Mouse (Mus musculus) midbrain, embryonic 13.5 days (tissue): ENCODE measurements at regions not wholly inside any gene's neighbourhood (a gene's known extent, or its start where the extent isn't known, plus 50 kb on each side); places are given as distances from the start of the nearest gene placed in this dataset.
"Not testable (repeated sequence)": the region's sequence is repeated elsewhere in the genome, so short reads cannot be mapped to it uniquely, and the experiment has no call there.

ENCODE experiments used
- ATAC-seq: fragments of 200-750 bp; cut with Nextera tagmentation; 2 replicates; pipeline ENCODE4 v1.8.0; 2017; ENCODE audit warnings: mild to moderate bottlenecking, moderate TSS enrichment, moderate library complexity
- H3K27ac ChIP-seq: fragments of 300-500 bp; sonication (generic); 2 replicates; pipeline ENCODE4 v1.5.1; 2015; ENCODE audit warnings: inconsistent platforms, mild to moderate bottlenecking, moderate library complexity
- H3K27me3 ChIP-seq: fragments of 300-500 bp; sonication (generic); 2 replicates; pipeline ENCODE4 v1.6.1; 2015; ENCODE audit warnings: mild to moderate bottlenecking, inconsistent platforms
- H3K36me3 ChIP-seq: fragments of 300-500 bp; sonication (generic); 2 replicates; pipeline ENCODE4 v1.6.1; 2015; ENCODE audit warnings: mild to moderate bottlenecking, inconsistent platforms
- H3K4me1 ChIP-seq: fragments of 300-500 bp; sonication (generic); replicated peaks from 2 replicates; pipeline ENCODE4 v1.6.1; 2015; ENCODE audit warnings: inconsistent platforms
- H3K4me2 ChIP-seq: fragments of 300-500 bp; sonication (generic); replicated peaks from 2 replicates; pipeline ENCODE4 v1.6.1; 2015; ENCODE audit warnings: moderate library complexity, mild to moderate bottlenecking, inconsistent platforms
- H3K4me3 ChIP-seq: fragments of 300-500 bp; sonication (generic); replicated peaks from 2 replicates; pipeline ENCODE4 v1.5.1; 2015; ENCODE audit warnings: mild to moderate bottlenecking, inconsistent platforms
- H3K9ac ChIP-seq: fragments of 300-500 bp; sonication (generic); replicated peaks from 2 replicates; pipeline ENCODE4 v1.6.1; 2015; ENCODE audit warnings: mild to moderate bottlenecking, inconsistent platforms
- H3K9me3 ChIP-seq: fragments of 300-500 bp; sonication (generic); 2 replicates; pipeline ENCODE4 v1.6.1; 2016; ENCODE audit warnings: mild to moderate bottlenecking, inconsistent platforms
- WGBS: fragments of 180-500 bp; shearing (Covaris S2); methylation state at CpG from one replicate; pipeline ENCODE4 v1.1.7; 2015; 5-methylcytosine and 5-hydroxymethylcytosine counted together

DNA sequence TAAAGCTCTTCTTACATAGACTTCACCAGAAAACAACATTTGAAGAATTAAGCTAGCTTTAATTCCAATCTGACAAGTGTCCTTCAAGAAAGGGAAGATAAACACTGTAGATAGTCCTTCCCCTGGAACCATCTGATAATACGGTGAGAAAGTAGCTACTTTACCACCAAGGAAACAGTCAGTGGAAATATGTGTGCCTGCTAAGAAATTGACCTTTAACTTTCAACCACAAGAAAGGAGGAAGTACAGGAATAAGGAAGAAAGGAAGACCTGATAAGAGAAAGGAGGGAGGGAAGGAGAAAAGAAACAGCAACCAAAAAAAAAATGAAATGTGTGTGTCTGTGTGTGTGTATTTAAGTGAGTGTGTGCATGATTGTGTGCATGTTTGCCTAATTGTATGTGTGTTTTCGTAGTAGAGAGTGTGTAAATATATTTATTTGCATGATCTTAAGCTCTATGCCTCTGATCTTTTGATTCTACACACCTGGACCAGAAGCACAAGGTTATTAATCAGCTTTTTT is 831.3 kb downstream of the Pla2g4a start:
- no peak for ATAC-seq
- Histone ChIP-seq H3K27me3 (no peaks in the 10 kb centered on the region), H3K27ac (no peak overlapping the region), H3K36me3 (no peaks in the 10 kb centered on the region), H3K9ac (no peak overlapping the region), H3K4me2 (no peak overlapping the region), H3K4me3 (no peak overlapping the region), H3K9me3 (no peaks in the 10 kb centered on the region), H3K4me1 (no peaks in the 10 kb centered on the region)
- WGBS = 77% methylated on average over 2 of the region's 2 CpGs

DNA sequence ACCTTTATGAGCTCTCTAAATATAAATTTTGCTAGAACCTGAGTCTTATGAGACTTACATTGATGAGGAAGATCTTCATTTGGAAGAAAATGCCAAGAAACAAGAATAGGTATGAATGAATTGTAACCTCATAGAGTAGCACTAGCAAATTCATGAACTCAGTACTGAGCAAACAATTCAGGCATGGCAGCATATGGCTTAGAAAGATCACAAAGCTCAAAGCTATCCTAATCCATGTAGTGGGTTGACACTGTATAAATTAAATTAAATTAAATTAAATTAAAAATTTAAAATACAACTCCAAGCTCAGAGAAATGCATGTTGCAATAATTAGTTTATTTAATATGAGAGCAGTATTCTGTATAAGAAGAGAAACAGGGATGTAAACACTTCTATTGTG is 832.0 kb downstream of the Pla2g4a start:
- Histone ChIP-seq H3K27me3 (no peaks in the 10 kb centered on the region), H3K36me3 (no peaks in the 10 kb centered on the region), H3K4me2 (no peak overlapping the region), H3K4me1 (no peaks in the 10 kb centered on the region), H3K9ac (no peak overlapping the region), H3K4me3 (no peak overlapping the region), H3K9me3 (no peaks in the 10 kb centered on the region), H3K27ac (no peak overlapping the region)
- ATAC-seq = no peak

- no peak overlapping the region for H3K9ac ChIP-seq
- H3K9me3 ChIP-seq = no peaks in the 10 kb centered on the region
- 90% methylated on average over 1 of the region's 1 CpGs for WGBS
- no peaks in the 10 kb centered on the region for H3K36me3 ChIP-seq
- H3K27me3 ChIP-seq = no peaks in the 10 kb centered on the region
- no peaks in the 10 kb centered on the region for H3K4me1 ChIP-seq
- ATAC-seq = no peak
- H3K27ac ChIP-seq = no peak overlapping the region
- no peak overlapping the region for H3K4me2 ChIP-seq
- H3K4me3 ChIP-seq = no peak overlapping the region
These were observed 833.4 kb downstream of the Pla2g4a start for GRCm38 (mm10) chr1:149127709-149128108.

GRCm38 (mm10) chr1:149103396-149103795 is 857.7 kb downstream of the Pla2g4a start:
- Histone ChIP-seq H3K4me2 (no peak overlapping the region), H3K4me1 (no peaks in the 10 kb centered on the region), H3K27ac (no peak overlapping the region), H3K36me3 (no peaks in the 10 kb centered on the region), H3K27me3 (no peaks in the 10 kb centered on the region), H3K9me3 (no peaks in the 10 kb centered on the region), H3K4me3 (no peak overlapping the region), H3K9ac (no peak overlapping the region)
- no peak for ATAC-seq
- 88% methylated on average over 2 of the region's 2 CpGs for WGBS

DNA sequence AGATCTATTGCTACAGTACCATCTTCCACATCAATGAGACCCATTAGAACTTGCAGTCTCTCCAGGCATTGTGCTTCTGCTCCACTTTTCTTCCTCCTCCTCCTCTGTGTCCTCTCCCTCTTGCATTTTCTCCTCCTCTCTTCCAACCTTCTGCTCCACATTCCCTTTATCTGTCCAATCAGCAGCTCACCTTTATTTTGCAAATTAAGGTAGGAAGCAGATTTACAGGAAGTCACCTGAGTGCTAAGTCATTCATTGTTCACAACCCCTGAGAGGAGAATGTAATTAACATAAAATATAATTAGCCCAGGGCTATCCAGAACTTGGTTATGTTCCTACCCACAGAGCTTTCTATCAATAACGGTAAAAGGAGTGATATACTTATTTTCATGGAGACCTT is 863.7 kb downstream of the Pla2g4a start:
- no peak overlapping the region for H3K4me2 ChIP-seq
- H3K27me3 ChIP-seq = no peaks in the 10 kb centered on the region
- ATAC-seq = no peak
- no peak overlapping the region for H3K9ac ChIP-seq
- H3K36me3 ChIP-seq = no peaks in the 10 kb centered on the region
- no peaks in the 10 kb centered on the region for H3K9me3 ChIP-seq
- no peak overlapping the region for H3K27ac ChIP-seq
- H3K4me3 ChIP-seq = no peak overlapping the region
- WGBS = 86% methylated on average over 1 of the region's 1 CpGs
- H3K4me1 ChIP-seq = no peaks in the 10 kb centered on the region

DNA sequence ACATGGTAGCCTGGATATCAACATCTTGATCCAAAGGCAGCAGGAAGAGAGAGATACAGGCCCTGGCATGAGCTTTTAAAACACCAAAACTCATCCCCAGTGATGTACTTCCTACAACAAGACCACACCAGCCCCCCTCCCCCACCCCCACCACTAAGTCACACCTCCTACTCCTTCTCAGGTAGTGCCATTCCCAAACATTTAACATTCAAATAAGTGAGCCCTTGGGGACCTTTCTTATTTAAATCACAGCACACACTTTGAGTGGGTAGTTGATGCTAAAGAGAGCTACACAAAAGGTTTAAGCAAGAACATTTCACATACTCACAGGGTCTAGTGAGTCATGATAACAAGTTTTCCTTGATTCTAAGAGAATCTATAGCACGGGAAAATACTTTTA is 886.4 kb downstream of the Pla2g4a start:
- Histone ChIP-seq H3K36me3 (no peaks in the 10 kb centered on the region), H3K27me3 (no peaks in the 10 kb centered on the region), H3K9ac (no peak overlapping the region), H3K4me1 (no peaks in the 10 kb centered on the region), H3K4me3 (no peak overlapping the region), H3K4me2 (no peak overlapping the region), H3K27ac (no peak overlapping the region), H3K9me3 (no peaks in the 10 kb centered on the region)
- no peak for ATAC-seq
- WGBS = 79% methylated on average over 1 of the region's 1 CpGs

DNA sequence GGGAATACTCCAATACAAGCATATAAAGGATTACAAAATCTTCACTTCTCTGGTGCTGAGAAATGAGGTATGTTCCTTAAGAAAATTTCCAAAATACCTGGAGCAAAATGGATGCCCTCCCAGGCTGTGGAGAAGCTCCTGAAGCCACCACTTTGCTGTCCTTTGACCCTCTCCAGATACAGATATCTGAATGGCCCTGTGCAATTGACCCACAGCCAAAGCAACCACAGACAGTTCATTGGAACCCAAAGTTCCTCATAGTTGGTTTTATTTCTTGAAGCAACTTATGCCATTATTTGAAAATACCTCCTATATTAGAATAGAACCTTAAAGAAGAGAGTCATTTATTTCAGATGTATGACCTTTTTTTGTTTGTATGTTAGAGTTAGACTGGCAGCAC is 891.5 kb downstream of the Pla2g4a start:
- no peak for ATAC-seq
- Histone ChIP-seq H3K36me3 (no peaks in the 10 kb centered on the region), H3K9me3 (no peaks in the 10 kb centered on the region), H3K9ac (no peak overlapping the region), H3K27ac (no peak overlapping the region), H3K4me2 (no peak overlapping the region), H3K4me1 (no peaks in the 10 kb centered on the region), H3K27me3 (no peaks in the 10 kb centered on the region), H3K4me3 (no peak overlapping the region)

DNA sequence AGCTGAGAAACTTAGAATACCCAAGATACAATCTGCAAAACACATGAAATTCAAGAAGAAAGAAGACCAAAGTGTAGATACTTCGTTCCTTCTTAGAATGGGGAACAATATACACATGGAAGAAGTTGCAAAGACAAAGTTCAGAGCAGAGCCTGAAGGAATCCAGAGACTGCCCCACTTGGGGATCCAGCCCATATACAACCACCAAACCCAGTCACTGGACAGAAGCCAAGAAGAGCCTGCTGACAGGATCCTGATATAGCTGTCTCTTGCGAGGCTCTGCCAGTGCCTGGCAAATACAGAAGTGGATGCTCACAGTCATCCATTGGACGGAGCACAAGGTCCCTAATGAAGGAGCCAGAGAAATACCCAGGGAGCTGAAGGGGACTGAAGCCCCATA is 898.1 kb downstream of the Pla2g4a start:
- H3K9ac ChIP-seq, H3K4me3 ChIP-seq, H3K4me1 ChIP-seq, H3K9me3 ChIP-seq, ATAC-seq, H3K27me3 ChIP-seq, H3K4me2 ChIP-seq, H3K36me3 ChIP-seq, H3K27ac ChIP-seq: not testable (repeated sequence)
- WGBS = 88% methylated on average over 3 of the region's 3 CpGs

DNA sequence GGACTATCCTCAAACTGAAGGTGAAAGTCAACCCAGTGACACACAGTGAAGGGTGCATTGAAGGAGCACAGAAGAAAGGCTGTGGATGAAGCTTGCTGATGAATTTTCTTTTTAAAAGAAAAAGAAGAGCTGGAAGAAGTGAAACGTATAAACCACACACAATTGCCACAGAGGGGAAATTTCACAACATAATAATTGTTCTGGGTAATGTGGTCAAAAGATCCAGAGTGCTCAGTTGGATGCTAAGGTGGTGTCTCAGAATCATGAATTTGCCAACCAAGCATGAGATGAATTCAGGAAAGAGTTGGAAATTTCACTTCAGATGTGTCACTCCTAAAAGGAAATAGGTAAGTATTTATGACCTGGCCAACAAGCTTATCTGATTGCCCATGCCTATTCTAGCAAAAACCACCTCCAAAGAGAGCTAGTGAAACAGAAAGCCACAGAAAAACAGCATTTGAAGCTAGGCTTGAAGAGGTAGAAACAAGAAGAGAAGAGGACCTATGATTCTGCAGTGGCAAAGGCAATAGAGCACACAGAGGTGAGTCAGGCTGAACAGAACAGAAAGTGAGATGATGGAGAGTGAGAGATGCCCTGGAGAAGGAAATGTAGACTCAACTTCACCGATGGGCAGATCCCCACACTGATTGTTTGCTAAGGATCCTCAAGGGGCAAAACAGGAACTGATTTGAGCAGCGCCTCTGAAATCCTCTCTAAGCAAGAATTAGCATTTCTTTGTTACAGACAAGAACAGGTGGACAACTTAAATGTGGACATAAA is 922.7 kb downstream of the Pla2g4a start:
- Histone ChIP-seq H3K9me3 (no peaks in the 10 kb centered on the region), H3K27ac (no peak overlapping the region), H3K27me3 (no peaks in the 10 kb centered on the region), H3K4me1 (no peaks in the 10 kb centered on the region), H3K4me2 (no peak overlapping the region), H3K9ac (no peak overlapping the region), H3K4me3 (no peak overlapping the region), H3K36me3 (no peaks in the 10 kb centered on the region)
- no peak for ATAC-seq
- WGBS = 79% methylated on average over 3 of the region's 3 CpGs

GRCm38 (mm10) chr1:149028316-149028715 is 932.8 kb downstream of the Pla2g4a start:
- Histone ChIP-seq H3K27ac (no peak overlapping the region), H3K4me2 (no peak overlapping the region), H3K36me3 (no peaks in the 10 kb centered on the region), H3K9ac (no peak overlapping the region), H3K4me3 (no peak overlapping the region), H3K27me3 (no peaks in the 10 kb centered on the region), H3K4me1 (no peaks in the 10 kb centered on the region), H3K9me3 (peaks cover 2% of the 10 kb centered on the region; the same call in 1 of the 2 replicates)
- WGBS = 87% methylated on average over 3 of the region's 3 CpGs
- no peak for ATAC-seq

DNA sequence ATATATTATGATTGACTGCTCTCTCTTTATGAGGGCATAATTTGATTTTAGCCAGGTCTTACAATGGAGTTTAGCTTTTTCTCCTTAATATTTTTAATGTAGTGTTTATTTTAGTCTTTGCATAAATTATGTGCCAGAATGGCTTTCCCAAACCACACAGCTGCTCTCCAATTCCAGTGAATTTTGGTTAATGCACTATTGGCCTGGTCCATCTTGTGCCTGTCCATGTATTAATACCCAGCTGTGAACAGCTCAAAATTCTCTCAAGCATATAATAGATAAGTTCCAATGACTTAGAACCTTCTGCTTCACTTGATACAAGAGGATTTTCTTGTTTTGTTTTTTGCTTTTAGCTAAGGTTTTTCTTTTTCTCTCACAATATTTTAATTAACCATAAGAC is 939.4 kb downstream of the Pla2g4a start:
- Histone ChIP-seq H3K27ac (no peak overlapping the region), H3K4me3 (no peak overlapping the region), H3K27me3 (no peaks in the 10 kb centered on the region), H3K9me3 (peaks cover 2% of the 10 kb centered on the region; the same call in 1 of the 2 replicates), H3K4me2 (no peak overlapping the region), H3K4me1 (no peaks in the 10 kb centered on the region), H3K9ac (no peak overlapping the region), H3K36me3 (no peaks in the 10 kb centered on the region)
- no peak for ATAC-seq

DNA sequence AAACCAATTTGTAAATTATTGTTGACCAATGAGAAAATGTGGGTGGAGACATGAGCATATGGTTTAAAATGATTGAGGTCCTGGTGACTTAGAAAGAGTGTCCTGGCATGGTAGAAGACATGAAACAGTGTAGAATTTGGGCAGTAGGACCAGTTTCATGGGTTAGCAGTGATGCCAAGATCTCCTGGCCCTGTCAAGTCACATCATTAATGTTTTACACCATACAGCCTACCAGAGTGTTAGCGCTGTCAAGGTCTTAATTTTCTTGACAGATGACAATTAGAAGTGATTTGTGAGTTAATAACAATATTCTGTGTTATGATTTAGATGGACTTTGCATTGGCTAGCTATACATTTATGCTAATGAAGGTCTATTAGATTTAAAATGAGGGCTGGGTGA is 939.8 kb downstream of the Pla2g4a start:
- Histone ChIP-seq H3K27me3 (no peaks in the 10 kb centered on the region), H3K4me1 (no peaks in the 10 kb centered on the region), H3K9ac (no peak overlapping the region), H3K4me3 (no peak overlapping the region), H3K9me3 (peaks cover 2% of the 10 kb centered on the region; the same call in 1 of the 2 replicates), H3K27ac (no peak overlapping the region), H3K4me2 (no peak overlapping the region), H3K36me3 (no peaks in the 10 kb centered on the region)
- no peak for ATAC-seq
- WGBS = 83% methylated on average over 1 of the region's 1 CpGs

GRCm38 (mm10) chr1:149014559-149014958 is 946.5 kb downstream of the Pla2g4a start:
- Histone ChIP-seq H3K27ac (no peak overlapping the region), H3K4me1 (no peaks in the 10 kb centered on the region), H3K36me3 (no peaks in the 10 kb centered on the region), H3K4me2 (no peak overlapping the region), H3K4me3 (no peak overlapping the region), H3K9me3 (no peaks in the 10 kb centered on the region), H3K27me3 (no peaks in the 10 kb centered on the region), H3K9ac (no peak overlapping the region)
- 87% methylated on average over 4 of the region's 4 CpGs for WGBS
- no peak for ATAC-seq
